ENCODE assay signal across 30 mouse cellular contexts in the genomic region with DNA sequence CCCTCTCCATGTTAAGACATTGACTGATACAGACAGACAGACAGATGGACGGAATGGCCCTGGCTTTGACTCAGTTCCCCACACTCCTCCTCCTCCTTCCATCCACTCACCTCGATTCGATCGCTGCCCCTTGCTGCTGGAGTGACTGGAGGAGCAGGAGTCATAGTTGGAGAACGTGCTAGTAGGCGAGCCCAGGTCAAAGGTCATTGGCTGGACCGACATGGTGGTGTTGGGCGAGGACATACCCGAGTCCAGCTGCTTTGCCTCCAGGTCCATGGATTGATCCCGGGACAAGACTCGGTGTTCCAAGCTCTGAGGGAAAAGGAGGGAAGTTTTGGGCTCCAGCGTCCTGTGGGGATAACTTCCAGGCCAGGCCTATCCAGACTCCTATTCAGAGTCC. TPM values are rescaled to one million over a fixed set of nuclear protein-coding genes. Genes with fewer than 3 reads are reported as not detected.
A peak's percentile ranks its signal among the peaks of the same experiment; 100 is the strongest.
DNase-seq lines count a peak whose midpoint lies in the region; TF ChIP-seq lines count a peak whose summit lies in the region.
"Had no signal": no experiment of that assay in that cellular context is flagged by ENCODE, and none has a peak within 500 bp of the region (broad histone marks: within the 10 kb centered on the region; RNA-seq: fewer than 3 reads in every experiment).

No protein-coding gene starts in this region.

- 0 out of 2 replicates have a peak, but pooled peaks have one; percentile 17 for TF ChIP-seq CTCF in testis, adult 2 months (IDR thresholded peaks at IDR 0.05; ENCODE audit: control insufficient read depth, insufficient read depth, insufficient replicate concordance, low read depth, low read length)

- H3K27me3 ChIP-seq in testis, adult 2 months (ENCODE audit: control insufficient read depth, insufficient read depth, low read length): no peaks in the 10 kb centered on the region; the same call in 1 of the 2 replicates

- no peak overlapping the region for H3K4me3 ChIP-seq in testis, adult 2 months (ENCODE audit: control insufficient read depth, low read depth, low read length)
- H3K4me3 ChIP-seq: embryonic facial prominence, embryonic 10.5 days; embryonic facial prominence, embryonic 13.5 days; erythroblast, embryonic 14.5 days; forebrain, embryonic 12.5 days; forebrain, embryonic 15.5 days; heart, adult 2 months; heart, embryonic 10.5 days; heart, embryonic 13.5 days; hindbrain, embryonic 12.5 days; hindbrain, embryonic 15.5 days had no signal

- peak; percentile 91 for DNase-seq in heart, adult 11 months
- DNase-seq in heart, postnatal 36 days: no peak
- peak; percentile 42 for DNase-seq in kidney, postnatal 10 days
- no peak for DNase-seq in kidney, adult 18-20 months
- DNase-seq in testis, postnatal 10 days (ENCODE audit: low spot score): no peak
- DNase-seq: adrenal gland, adult 8-10 months; adrenal gland, postnatal 25 days; cerebellum, adult 11-12 months; cerebellum, adult 8-10 months; cerebellum, postnatal 10 days; cerebellum, postnatal 36 days; embryo, embryonic 11 days; gastrocnemius, postnatal 25 days; heart, adult 2 months; heart, postnatal 14 days had no signal

- H3K4me1 ChIP-seq in testis, adult 2 months (ENCODE audit: control insufficient read depth, insufficient read depth, low read length): peaks cover 25% of the 10 kb centered on the region

- TF ChIP-seq POLR2A in testis, adult 2 months (IDR thresholded peaks at IDR 0.05; ENCODE audit: control insufficient read depth, low read depth, low read length): no peak

- intact Hi-C loops in heart, postnatal 36 days (cut with DNase I): no loop called here

- no peak overlapping the region for H3K27ac ChIP-seq in testis, adult 2 months (ENCODE audit: control insufficient read depth, insufficient read depth, low read depth, low read length)
- H3K27ac ChIP-seq: embryonic facial prominence, embryonic 10.5 days; embryonic facial prominence, embryonic 13.5 days; forebrain, embryonic 12.5 days; forebrain, embryonic 15.5 days; heart, adult 2 months; heart, embryonic 10.5 days; heart, embryonic 13.5 days; hindbrain, embryonic 12.5 days; hindbrain, embryonic 15.5 days had no signal

- H3K36me3 ChIP-seq in testis, adult 2 months (ENCODE audit: control insufficient read depth, insufficient read depth, low read length): no peaks in the 10 kb centered on the region
- H3K36me3 ChIP-seq: embryonic facial prominence, embryonic 10.5 days; embryonic facial prominence, embryonic 13.5 days; forebrain, embryonic 12.5 days; forebrain, embryonic 15.5 days; heart, embryonic 10.5 days; heart, embryonic 13.5 days; hindbrain, embryonic 12.5 days; hindbrain, embryonic 15.5 days had no signal

RNA-seq across cellular contexts. Expression of a gene that starts 16.8 kb away (rescaled TPM):
- 1 to 10 TPM; 1.8 to 2.7 TPM for total RNA-seq in heart, postnatal 36 days (2021)
- 84.1 and 87.1 TPM in 2 replicates for polyA plus RNA-seq in testis, adult 2 months (2012; rRNA removed)

RNA-seq across cellular contexts. Expression of a gene that starts 19.6 kb away (rescaled TPM):
- total RNA-seq in heart, postnatal 36 days (2021): 1 to 10 TPM in 1 of 2 experiments, under 1 TPM in 1; 0.81 to 3.2 TPM
- polyA plus RNA-seq in testis, adult 2 months (2012; rRNA removed): 1.2 and 1.5 TPM in 2 replicates

RNA-seq across cellular contexts. Expression of a gene that starts 23.3 kb away (rescaled TPM):
- not detected for total RNA-seq in heart, postnatal 36 days (2021)
- 0.42 and 0.73 TPM in 2 replicates for polyA plus RNA-seq in testis, adult 2 months (2012; rRNA removed)
- total RNA-seq: adrenal gland, adult 8-10 months; adrenal gland, postnatal 25 days; gastrocnemius, adult 8-10 months; gastrocnemius, postnatal 25 days; heart, adult 2 months; heart, postnatal 14 days; hematopoietic stem cell, adult 5-6 weeks had no signal
- polyA plus RNA-seq: activated CD4-positive, CD25-positive, alpha-beta regulatory T cell, adult 4 months; brain, embryonic 14.5 days; cortical plate, adult 2 months; embryonic facial prominence, embryonic 13.5 days; erythroblast, embryonic 14.5 days; forebrain, embryonic 12.5 days; forebrain, embryonic 15.5 days; heart, adult 2 months; heart, embryonic 10.5 days; heart, embryonic 13.5 days; hindbrain, embryonic 15.5 days had no signal

RNA-seq across cellular contexts. Expression of a gene that starts 42.6 kb away (rescaled TPM):
- total RNA-seq in heart, postnatal 36 days (2021): 10 to 100 TPM; 58.7 to 59.1 TPM
- polyA plus RNA-seq in testis, adult 2 months (2012; rRNA removed): 685 and 754 TPM in 2 replicates

Comparison
In these comparisons a context has a peak if more than half of its experiments do, and no peak if none do; other contexts are left out.
1. DNase-seq: peak in heart, adult 11 months (single experiment) and kidney, postnatal 10 days (single experiment); none in heart, postnatal 36 days (0 of 2), kidney, adult 18-20 months (single experiment) and testis, postnatal 10 days (single experiment).